Mouse (Mus musculus): ENCODE measurements around the gene Gm10837. TPM values are rescaled to one million over a fixed set of nuclear protein-coding genes. Genes with fewer than 3 reads are reported as not detected.
A peak's percentile ranks its signal among the peaks of the same experiment; 100 is the strongest.

The Gm10837 gene
- polyA plus RNA-seq, 1 experiment from 2014 or later = 0.27 TPM

GRCm38 (mm10) chr14:122534017-122534924, 43.9 kb downstream of the Gm10837 start, which contains the start of gene Pcca:
Pcca (plus strand) TSS chr14:122534324.
- Histone ChIP-seq H3K4me3 (peak within 1 kb of the TSS; percentile 90), H3K27me3 (ENCODE audit: poor library complexity, severe bottlenecking) (no peaks in the 10 kb centered on the region), H3K36me3 (replicated peaks) (no peaks in the 10 kb centered on the region), H3K27ac (peak within 1 kb of the TSS; percentile 90), H3K4me1 (peaks cover 24% of the 10 kb centered on the region), H3K9me3 (no peaks in the 10 kb centered on the region)
- WGBS = 2% methylated on average over 54 of the region's 54 CpGs
- peak; percentile 99 for DNase-seq (ENCODE audit: extremely low spot score, low spot score)

- WGBS = 89% methylated on average over 1 of the region's 1 CpGs
- Histone ChIP-seq H3K27me3 (ENCODE audit: poor library complexity, severe bottlenecking) (no peaks in the 10 kb centered on the region), H3K27ac (no peak overlapping the region), H3K9me3 (no peaks in the 10 kb centered on the region), H3K4me1 (peaks cover 24% of the 10 kb centered on the region), H3K36me3 (replicated peaks) (no peaks in the 10 kb centered on the region), H3K4me3 (no peak overlapping the region)
- no peak for DNase-seq (ENCODE audit: extremely low spot score, low spot score)
Observed at GRCm38 (mm10) chr14:122535986-122536385, 45.6 kb downstream of the Gm10837 start.

Other genes with a start within 250 kb of the Gm10837 start
- gene Gm5089, start 39.5 kb upstream of the Gm10837 start, polyA plus RNA-seq (2016; fragmentation: Nextera tagmentation; extraction: Ambion mirVana) = 1.0 and 1.9 TPM in 2 replicates
- 20.7 and 21.5 TPM in 2 replicates for gene Zic5, start 24.9 kb upstream of the Gm10837 start, polyA plus RNA-seq (2016; fragmentation: Nextera tagmentation; extraction: Ambion mirVana)
- 7.0 and 7.3 TPM in 2 replicates for gene Zic2, start 15.2 kb upstream of the Gm10837 start, polyA plus RNA-seq (2016; fragmentation: Nextera tagmentation; extraction: Ambion mirVana)
- gene Pcca, start 43.7 kb downstream of the Gm10837 start, polyA plus RNA-seq (2016; fragmentation: Nextera tagmentation; extraction: Ambion mirVana) = 38.9 and 39.0 TPM in 2 replicates

Data from forebrain, embryonic 10.5 days (tissue).